Mouse (Mus musculus): ENCODE results near the gene Ythdf2. TPM values are rescaled to one million over a fixed set of nuclear protein-coding genes. Genes with fewer than 3 reads are reported as not detected.
A peak's percentile ranks its signal among the peaks of the same experiment; 100 is the strongest.

The Ythdf2 gene
- polyA plus RNA-seq, 1 experiment, result 24.5 TPM

DNA sequence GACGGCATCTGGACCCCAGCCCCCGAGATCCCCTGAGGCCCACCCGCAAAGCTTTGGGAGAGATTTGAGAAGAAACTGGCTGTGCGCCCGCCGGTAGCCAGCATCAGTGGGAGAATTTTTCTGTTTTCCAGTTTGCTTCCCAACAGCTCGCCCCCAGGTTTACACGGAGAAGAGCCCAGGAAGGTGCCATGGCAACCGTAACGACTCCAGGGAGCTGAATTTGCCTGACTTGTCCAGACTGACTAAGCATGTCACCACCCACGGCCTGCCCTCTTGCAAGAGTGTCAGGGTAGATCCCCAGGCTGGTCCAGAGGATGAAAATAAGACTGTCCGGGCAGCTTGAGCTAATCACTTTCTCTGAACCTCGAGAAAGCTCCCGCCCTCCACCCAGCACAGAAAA is 46.4 kb downstream of the Ythdf2 start:
- Histone ChIP-seq H3K36me3 (ENCODE audit: control insufficient read depth, insufficient read depth) (no peaks in the 10 kb centered on the region), H3ac (ENCODE audit: control insufficient read depth, insufficient read length, low read depth) (no peak overlapping the region), H3K4me3 (ENCODE audit: insufficient read depth, poor library complexity, severe bottlenecking) (no peak overlapping the region), H3K79me3 (ENCODE audit: low read depth) (no peaks in the 10 kb centered on the region), H3K79me2 (ENCODE audit: control insufficient read depth, insufficient read depth) (no peaks in the 10 kb centered on the region), H3K27me3 (ENCODE audit: control insufficient read depth, insufficient read depth, insufficient read length) (no peaks in the 10 kb centered on the region)
- TF ChIP-seq CEBPB (IDR thresholded peaks at IDR 0.05; ENCODE audit: low read depth), result no peak
- TF ChIP-seq CTCF (IDR thresholded peaks at IDR 0.05; ENCODE audit: control insufficient read depth, insufficient read depth, insufficient read length), result no peak
- no peak for TF ChIP-seq MYOG (IDR thresholded peaks at IDR 0.05; ENCODE audit: control insufficient read depth, extremely low read depth, insufficient read length)
- no peak for TF ChIP-seq USF1 (IDR thresholded peaks at IDR 0.05; ENCODE audit: low read depth)
- TF ChIP-seq MAX (IDR thresholded peaks at IDR 0.05), result no peak
- TF ChIP-seq MYOD1 (IDR thresholded peaks at IDR 0.05; ENCODE audit: control insufficient read depth, insufficient read length, low read depth), result no peak
- TF ChIP-seq FOSL1 (IDR thresholded peaks at IDR 0.05; ENCODE audit: insufficient read depth, low read length, poor library complexity, severe bottlenecking), result no peak

DNA sequence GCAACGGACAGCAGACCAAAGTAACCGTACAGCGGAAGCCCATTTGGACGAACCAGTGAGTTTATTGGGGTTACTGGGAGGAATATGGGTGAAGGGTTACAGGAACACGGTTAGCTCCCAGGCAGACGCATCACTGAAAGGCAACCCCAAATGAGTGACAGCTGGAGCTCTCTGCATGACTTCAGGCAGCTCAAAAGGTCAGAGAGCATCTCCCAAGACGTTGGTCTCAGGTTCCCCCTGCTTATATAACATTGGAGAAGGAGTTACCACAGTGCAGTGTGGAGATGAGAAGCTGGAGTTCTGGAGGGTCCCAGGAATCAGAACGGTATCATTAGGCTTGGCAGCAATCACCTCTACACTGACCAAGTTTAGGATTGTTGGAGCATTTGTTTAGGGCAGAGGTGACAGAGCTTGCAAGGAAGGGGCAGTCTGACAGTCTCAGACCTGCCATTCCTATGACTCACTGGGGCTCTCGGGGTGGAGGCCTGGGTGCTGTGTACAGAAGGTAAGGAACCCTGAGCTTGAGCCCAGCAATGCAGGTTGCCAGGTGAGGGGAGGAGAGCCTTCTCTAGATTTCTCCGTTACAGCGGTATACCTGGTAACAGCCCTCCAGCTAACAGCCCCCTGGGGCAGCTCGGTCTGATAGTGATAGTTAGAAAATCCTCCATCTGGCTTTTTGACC is 55.0 kb downstream of the Ythdf2 start:
- no peak overlapping the region for H3ac ChIP-seq (ENCODE audit: control insufficient read depth, insufficient read length, low read depth)
- H3K79me3 ChIP-seq (ENCODE audit: low read depth), result no peaks in the 10 kb centered on the region
- no peaks in the 10 kb centered on the region for H3K36me3 ChIP-seq (ENCODE audit: control insufficient read depth, insufficient read depth)
- H3K27me3 ChIP-seq (ENCODE audit: control insufficient read depth, insufficient read depth, insufficient read length), result no peaks in the 10 kb centered on the region
- no peaks in the 10 kb centered on the region for H3K79me2 ChIP-seq (ENCODE audit: control insufficient read depth, insufficient read depth)
- TF ChIP-seq CTCF (IDR thresholded peaks at IDR 0.05; ENCODE audit: control insufficient read depth, insufficient read depth, insufficient read length), result no peak
- TF ChIP-seq MAX (IDR thresholded peaks at IDR 0.05), result no peak
- no peak for TF ChIP-seq MYOG (IDR thresholded peaks at IDR 0.05; ENCODE audit: control insufficient read depth, extremely low read depth, insufficient read length)
- no peak for TF ChIP-seq MYOD1 (IDR thresholded peaks at IDR 0.05; ENCODE audit: control insufficient read depth, insufficient read length, low read depth)
- TF ChIP-seq CEBPB (IDR thresholded peaks at IDR 0.05; ENCODE audit: low read depth), result no peak
- TF ChIP-seq USF1 (IDR thresholded peaks at IDR 0.05; ENCODE audit: low read depth), result no peak
- no peak for TF ChIP-seq FOSL1 (IDR thresholded peaks at IDR 0.05; ENCODE audit: insufficient read depth, low read length, poor library complexity, severe bottlenecking)
- no peak overlapping the region for H3K4me3 ChIP-seq (ENCODE audit: insufficient read depth, poor library complexity, severe bottlenecking)

DNA sequence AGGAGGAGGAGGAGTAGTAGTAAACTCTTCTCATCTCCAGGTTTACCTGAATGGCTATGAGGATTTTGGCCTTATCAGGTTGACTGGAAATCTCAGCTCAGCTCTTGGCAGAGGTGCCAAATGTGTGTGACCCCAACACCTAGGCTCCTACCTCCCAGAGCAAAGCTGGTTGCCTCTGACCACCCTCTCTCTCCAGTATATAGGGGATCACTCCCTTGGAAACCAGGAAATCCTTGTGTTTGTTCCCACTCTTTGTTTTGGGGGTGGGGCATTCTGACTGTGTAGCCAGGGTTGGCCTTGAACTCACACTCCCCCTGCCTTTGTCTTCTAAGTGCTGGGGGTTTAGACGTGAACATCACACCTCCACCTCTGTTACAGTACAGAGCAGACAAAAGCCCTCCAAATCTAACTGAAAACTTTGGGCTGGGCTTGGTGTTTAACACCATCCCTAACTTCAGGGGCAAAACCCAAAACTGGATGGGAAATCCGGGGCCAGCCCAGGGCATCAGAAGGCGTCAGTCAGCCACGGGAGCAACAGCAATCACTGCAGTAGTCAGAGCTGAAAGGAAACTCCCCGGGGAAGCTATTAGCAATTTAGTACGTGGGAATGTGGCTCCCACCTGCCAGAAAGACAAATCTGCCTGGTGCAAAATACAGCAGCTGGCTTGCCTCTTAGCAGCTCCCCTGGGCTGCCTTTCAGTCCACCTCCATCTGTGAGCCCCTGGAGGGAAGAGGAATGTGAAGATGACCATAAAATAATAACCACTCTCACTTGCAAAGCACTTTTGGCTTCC is 57.0 kb downstream of the Ythdf2 start:
- Histone ChIP-seq H3K36me3 (ENCODE audit: control insufficient read depth, insufficient read depth) (no peaks in the 10 kb centered on the region), H3K27me3 (ENCODE audit: control insufficient read depth, insufficient read depth, insufficient read length) (no peaks in the 10 kb centered on the region), H3K79me3 (ENCODE audit: low read depth) (no peaks in the 10 kb centered on the region), H3K79me2 (ENCODE audit: control insufficient read depth, insufficient read depth) (no peaks in the 10 kb centered on the region), H3ac (ENCODE audit: control insufficient read depth, insufficient read length, low read depth) (no peak overlapping the region), H3K4me3 (ENCODE audit: insufficient read depth, poor library complexity, severe bottlenecking) (no peak overlapping the region)
- TF ChIP-seq MYOD1 (IDR thresholded peaks at IDR 0.05; ENCODE audit: control insufficient read depth, insufficient read length, low read depth), result peak; percentile 12
- no peak for TF ChIP-seq FOSL1 (IDR thresholded peaks at IDR 0.05; ENCODE audit: insufficient read depth, low read length, poor library complexity, severe bottlenecking)

DNA sequence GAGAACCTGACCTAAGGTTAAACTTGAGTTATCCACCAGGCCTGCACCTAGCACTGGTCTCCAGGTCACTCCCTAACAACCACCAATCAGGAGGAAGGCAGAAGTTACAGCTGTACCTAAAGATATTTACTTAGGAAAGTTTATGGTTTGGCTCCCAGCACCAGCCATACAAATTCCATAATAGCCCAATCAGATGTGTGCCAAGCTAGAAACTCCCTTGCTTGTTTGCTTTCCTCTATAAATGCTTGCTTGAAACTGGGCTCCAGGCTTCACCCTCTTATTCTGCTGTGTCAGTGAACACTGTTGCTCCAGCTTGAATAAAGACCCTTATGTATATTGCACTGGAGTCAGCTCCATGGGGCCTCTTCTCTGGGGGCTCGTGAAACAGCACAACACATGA is 60.4 kb downstream of the Ythdf2 start:
- no peak overlapping the region for H3K4me3 ChIP-seq (ENCODE audit: insufficient read depth, poor library complexity, severe bottlenecking)
- H3K79me2 ChIP-seq (ENCODE audit: control insufficient read depth, insufficient read depth), result no peaks in the 10 kb centered on the region
- H3K79me3 ChIP-seq (ENCODE audit: low read depth), result no peaks in the 10 kb centered on the region
- H3K36me3 ChIP-seq (ENCODE audit: control insufficient read depth, insufficient read depth), result no peaks in the 10 kb centered on the region
- no peak for TF ChIP-seq USF1 (IDR thresholded peaks at IDR 0.05; ENCODE audit: low read depth)
- TF ChIP-seq MAX (IDR thresholded peaks at IDR 0.05), result no peak
- TF ChIP-seq CEBPB (IDR thresholded peaks at IDR 0.05; ENCODE audit: low read depth), result no peak
- no peak for TF ChIP-seq MYOD1 (IDR thresholded peaks at IDR 0.05; ENCODE audit: control insufficient read depth, insufficient read length, low read depth)
- TF ChIP-seq FOSL1 (IDR thresholded peaks at IDR 0.05; ENCODE audit: insufficient read depth, low read length, poor library complexity, severe bottlenecking), result no peak
- TF ChIP-seq CTCF (IDR thresholded peaks at IDR 0.05; ENCODE audit: control insufficient read depth, insufficient read depth, insufficient read length), result no peak
- no peak for TF ChIP-seq MYOG (IDR thresholded peaks at IDR 0.05; ENCODE audit: control insufficient read depth, extremely low read depth, insufficient read length)
- H3ac ChIP-seq (ENCODE audit: control insufficient read depth, insufficient read length, low read depth), result no peak overlapping the region
- H3K27me3 ChIP-seq (ENCODE audit: control insufficient read depth, insufficient read depth, insufficient read length), result no peaks in the 10 kb centered on the region

DNA sequence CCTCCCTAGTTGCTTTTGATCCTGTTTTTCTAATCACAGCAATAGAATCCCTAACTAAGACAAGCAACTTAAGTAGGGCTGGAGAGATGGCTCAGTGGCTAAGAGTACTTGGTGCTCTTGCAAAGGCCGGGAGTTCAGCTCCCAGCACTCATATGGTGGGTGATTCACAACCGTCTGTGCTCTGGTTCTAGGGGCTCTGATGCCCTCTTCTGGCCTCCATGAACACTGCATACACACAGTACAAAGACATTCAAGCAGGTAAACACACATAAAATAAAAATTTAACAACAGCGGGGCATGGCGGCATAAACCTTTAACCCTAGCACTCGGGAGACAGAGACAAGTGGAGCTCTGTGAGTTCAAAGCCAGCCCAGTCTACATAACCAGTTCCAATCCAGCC is 65.9 kb downstream of the Ythdf2 start:
- no peaks in the 10 kb centered on the region for H3K79me2 ChIP-seq (ENCODE audit: control insufficient read depth, insufficient read depth)
- no peaks in the 10 kb centered on the region for H3K36me3 ChIP-seq (ENCODE audit: control insufficient read depth, insufficient read depth)
- no peak for TF ChIP-seq MAX (IDR thresholded peaks at IDR 0.05)
- no peak overlapping the region for H3K4me3 ChIP-seq (ENCODE audit: insufficient read depth, poor library complexity, severe bottlenecking)
- no peak overlapping the region for H3ac ChIP-seq (ENCODE audit: control insufficient read depth, insufficient read length, low read depth)
- no peaks in the 10 kb centered on the region for H3K79me3 ChIP-seq (ENCODE audit: low read depth)
- peaks cover 41% of the 10 kb centered on the region for H3K27me3 ChIP-seq (ENCODE audit: control insufficient read depth, insufficient read depth, insufficient read length)

DNA sequence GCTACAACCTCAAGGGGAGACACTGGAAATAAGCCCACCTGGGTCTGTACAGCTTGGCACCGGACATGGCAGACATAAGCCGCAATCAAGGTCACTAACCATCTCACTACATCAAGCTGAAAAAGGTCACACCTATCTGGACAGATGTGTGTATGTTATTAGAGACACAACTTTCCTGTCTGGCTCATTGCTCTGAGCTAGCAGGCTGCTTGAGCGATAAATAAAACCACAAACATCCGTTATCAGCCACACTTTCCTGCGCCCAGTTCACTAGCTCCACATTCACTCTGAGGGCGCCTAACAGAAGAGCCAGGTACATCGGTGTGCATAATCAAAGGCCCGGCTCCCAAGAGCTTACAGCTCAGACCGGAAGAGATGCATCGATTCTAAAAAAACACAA is 67.0 kb downstream of the Ythdf2 start:
- no peaks in the 10 kb centered on the region for H3K36me3 ChIP-seq (ENCODE audit: control insufficient read depth, insufficient read depth)
- H3K79me2 ChIP-seq (ENCODE audit: control insufficient read depth, insufficient read depth), result no peaks in the 10 kb centered on the region
- peaks cover 49% of the 10 kb centered on the region for H3K27me3 ChIP-seq (ENCODE audit: control insufficient read depth, insufficient read depth, insufficient read length)
- TF ChIP-seq CTCF (IDR thresholded peaks at IDR 0.05; ENCODE audit: control insufficient read depth, insufficient read depth, insufficient read length), result no peak
- no peak for TF ChIP-seq MYOG (IDR thresholded peaks at IDR 0.05; ENCODE audit: control insufficient read depth, extremely low read depth, insufficient read length)
- no peak for TF ChIP-seq USF1 (IDR thresholded peaks at IDR 0.05; ENCODE audit: low read depth)
- H3ac ChIP-seq (ENCODE audit: control insufficient read depth, insufficient read length, low read depth), result no peak overlapping the region
- H3K4me3 ChIP-seq (ENCODE audit: insufficient read depth, poor library complexity, severe bottlenecking), result no peak overlapping the region
- H3K79me3 ChIP-seq (ENCODE audit: low read depth), result no peaks in the 10 kb centered on the region

All from C2C12 (cell line).